Mouse (Mus musculus) heart, embryonic 14.5 days (tissue): ENCODE measurements at regions not wholly inside any gene's neighbourhood (a gene's known extent, or its start where the extent isn't known, plus 50 kb on each side); places are given as distances from the start of the nearest gene placed in this dataset.
A peak's percentile ranks its signal among the peaks of the same experiment; 100 is the strongest.
"Not testable (repeated sequence)": the region's sequence is repeated elsewhere in the genome, so short reads cannot be mapped to it uniquely, and the experiment has no call there.

Source experiments
- ATAC-seq: fragments of 200-750 bp; cut with Nextera tagmentation; 2 replicates; pipeline ENCODE4 v1.8.0; 2017; ENCODE audit warnings: low read depth, moderate TSS enrichment; ENCODE audit not compliant: insufficient number of reproducible peaks, insufficient read depth, low FRiP score
- H3K27ac ChIP-seq, 2 experiments: fragments of 200-500 bp in 1 of 2; fragments of 300-500 bp in 1 of 2; sonication (generic) in 1 of 2; replicated peaks in 1 of 2; 2 replicates each; pipeline ENCODE4 v1.5.1; 2012 to 2014; ENCODE audit warnings: low read depth in 2 of 2, low read length in 2 of 2, control low read depth in 1 of 2, mild to moderate bottlenecking in 1 of 2, mixed read lengths in 1 of 2; ENCODE audit not compliant: control insufficient read depth in 1 of 2, insufficient read depth in 1 of 2
- H3K27me3 ChIP-seq: fragments of 300-500 bp; sonication (generic); 2 replicates; pipeline ENCODE4 v1.6.1; 2014; ENCODE audit warnings: mild to moderate bottlenecking, low read length, control low read depth; ENCODE audit not compliant: control insufficient read depth, insufficient read depth
- H3K36me3 ChIP-seq: fragments of 300-500 bp; sonication (generic); 2 replicates; pipeline ENCODE4 v1.6.1; 2014; ENCODE audit warnings: mild to moderate bottlenecking, control low read depth, low read length, mixed read lengths; ENCODE audit not compliant: control insufficient read depth, insufficient read depth
- H3K4me1 ChIP-seq, 2 experiments: fragments of 200-500 bp in 1 of 2; fragments of 300-500 bp in 1 of 2; sonication (generic) in 1 of 2; 2 replicates each; pipeline ENCODE4 v1.6.1; 2012 to 2014; ENCODE audit warnings: low read length in 2 of 2, control low read depth in 1 of 2, mixed read lengths in 1 of 2; ENCODE audit not compliant: control insufficient read depth in 2 of 2, insufficient read depth in 2 of 2
- H3K4me2 ChIP-seq: fragments of 300-500 bp; sonication (generic); 2 replicates; pipeline ENCODE4 v1.6.1; 2014; ENCODE audit warnings: mild to moderate bottlenecking, low read length
- H3K4me3 ChIP-seq, 2 experiments: fragments of 200-500 bp in 1 of 2; fragments of 300-500 bp in 1 of 2; sonication (generic) in 1 of 2; 2 replicates each; pipeline ENCODE4 v1.5.1; 2012 to 2014; ENCODE audit warnings: low read length in 2 of 2, mild to moderate bottlenecking in 2 of 2, control low read depth in 1 of 2, low read depth in 1 of 2, moderate library complexity in 1 of 2; ENCODE audit not compliant: control insufficient read depth in 1 of 2, insufficient read depth in 1 of 2
- H3K9ac ChIP-seq: fragments of 300-500 bp; sonication (generic); 2 replicates; pipeline ENCODE4 v1.6.1; 2014; ENCODE audit warnings: mild to moderate bottlenecking, low read length
- H3K9me3 ChIP-seq: fragments of 300-500 bp; sonication (generic); 2 replicates; pipeline ENCODE4 v1.6.1; 2016; ENCODE audit warnings: low read length, control low read depth; ENCODE audit not compliant: control insufficient read depth
- WGBS: fragments of 180-500 bp; shearing (Covaris S2); extraction: QIAGEN DNeasy Blood & Tissue Kit; methylation state at CpG from one replicate; pipeline ENCODE4 v1.1.7; 2014; 5-methylcytosine and 5-hydroxymethylcytosine counted together

DNA sequence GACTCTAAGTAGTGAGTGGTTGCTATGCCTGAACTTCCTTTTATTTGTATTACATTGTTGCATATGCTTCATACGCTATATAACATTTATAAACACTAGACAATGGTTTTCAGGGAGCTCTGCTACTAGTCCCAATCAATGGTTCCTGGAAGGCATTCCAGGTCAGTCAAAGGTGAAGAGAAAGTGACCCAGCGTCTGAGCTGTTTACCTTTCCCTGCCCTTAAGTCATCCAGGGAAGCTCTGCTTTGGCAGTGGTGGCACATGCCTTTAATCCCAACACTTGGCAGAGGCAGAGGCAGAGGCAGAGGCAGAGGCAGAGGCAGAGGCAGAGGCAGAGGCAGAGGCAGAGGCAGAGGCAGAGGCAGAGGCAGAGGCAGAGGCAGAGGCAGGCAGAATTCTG, 76.5 kb upstream of the Mpdz start:
- ATAC-seq, H3K9me3 ChIP-seq, H3K4me2 ChIP-seq, H3K27ac ChIP-seq, H3K36me3 ChIP-seq, H3K4me1 ChIP-seq, H3K4me3 ChIP-seq, H3K9ac ChIP-seq, H3K27me3 ChIP-seq: not testable (repeated sequence)
- WGBS, result 65% methylated on average over 2 of the region's 2 CpGs

DNA sequence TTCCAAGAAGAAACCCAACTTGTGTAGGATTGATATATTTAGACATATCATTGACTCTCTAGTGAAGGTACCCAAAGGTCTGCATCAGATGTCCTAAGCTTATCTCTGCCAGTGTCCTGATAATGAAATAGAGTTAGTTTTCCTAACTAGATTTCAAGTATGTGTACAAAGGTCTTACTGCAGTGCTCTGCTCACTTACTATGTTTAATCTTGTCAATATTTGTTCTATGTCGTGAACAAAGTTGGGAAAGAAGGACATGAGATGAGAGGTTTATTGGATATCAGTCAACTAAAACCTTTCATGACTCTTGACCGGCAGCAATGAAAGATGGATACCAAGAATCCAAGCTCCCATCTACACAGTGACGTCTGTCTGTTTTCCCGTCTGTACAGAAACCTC, 71.9 kb upstream of the Mpdz start:
- Histone ChIP-seq H3K4me2 (no peak overlapping the region), H3K9ac (no peak overlapping the region), H3K27ac (no peak overlapping the region), H3K4me3 (no peak overlapping the region), H3K4me1 (no peaks in the 10 kb centered on the region), H3K36me3 (no peaks in the 10 kb centered on the region), H3K9me3 (no peaks in the 10 kb centered on the region), H3K27me3 (no peaks in the 10 kb centered on the region)
- no peak for ATAC-seq
- 79% methylated on average over 4 of the region's 4 CpGs for WGBS

DNA sequence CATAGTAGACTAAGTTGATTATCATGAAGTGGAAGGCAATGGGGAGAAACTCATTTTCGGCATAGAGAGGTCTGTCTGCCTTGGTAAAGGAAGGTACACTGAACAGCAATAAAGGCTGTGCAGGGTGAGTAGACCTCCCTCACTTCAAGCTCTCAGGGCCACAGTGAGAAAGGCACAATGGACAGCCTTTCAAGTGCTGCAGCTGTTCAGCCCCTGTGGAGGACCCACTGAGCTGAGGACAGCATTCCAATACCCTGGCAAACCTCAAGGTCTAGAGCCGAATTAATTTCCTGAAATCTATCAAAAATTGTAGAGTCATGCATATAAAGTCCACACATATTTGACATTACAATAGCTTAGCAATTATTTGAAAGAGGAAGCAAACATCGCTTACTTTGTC, 69.8 kb upstream of the Mpdz start:
- no peaks in the 10 kb centered on the region for H3K9me3 ChIP-seq
- no peak overlapping the region for H3K27ac ChIP-seq
- ATAC-seq, result no peak
- no peaks in the 10 kb centered on the region for H3K27me3 ChIP-seq
- H3K4me3 ChIP-seq, result no peak overlapping the region
- H3K4me2 ChIP-seq, result no peak overlapping the region
- no peaks in the 10 kb centered on the region for H3K36me3 ChIP-seq
- WGBS, result 73% methylated on average over 3 of the region's 3 CpGs
- no peak overlapping the region for H3K9ac ChIP-seq
- no peaks in the 10 kb centered on the region for H3K4me1 ChIP-seq

DNA sequence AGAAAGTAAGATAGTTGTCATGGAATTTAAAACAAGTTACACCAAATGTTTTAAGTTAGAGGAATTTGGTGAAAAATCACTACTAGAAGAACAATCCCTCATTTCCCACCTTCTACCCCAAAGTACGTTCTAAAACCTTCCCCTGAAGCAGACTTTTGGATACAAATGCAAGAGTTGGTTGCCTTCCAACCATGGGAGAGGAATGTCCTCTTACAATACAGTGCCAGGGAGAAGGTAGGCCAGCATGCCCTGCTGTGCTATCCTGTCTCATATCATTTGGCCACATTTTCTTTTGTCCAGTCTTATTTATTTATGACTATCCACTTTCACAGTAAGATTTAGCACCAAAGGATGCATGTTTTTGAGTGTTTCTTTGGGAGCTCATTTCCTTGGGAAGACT, 66.2 kb upstream of the Mpdz start:
- WGBS, result 97% methylated on average over 1 of the region's 1 CpGs
- Histone ChIP-seq H3K4me2 (no peak overlapping the region), H3K27me3 (no peaks in the 10 kb centered on the region), H3K4me3 (no peak overlapping the region), H3K27ac (no peak overlapping the region), H3K9me3 (no peaks in the 10 kb centered on the region), H3K4me1 (peaks cover 0 to 4% of the 10 kb centered on the region in 2 experiments; a peak in 2 of 4 replicates), H3K36me3 (no peaks in the 10 kb centered on the region), H3K9ac (no peak overlapping the region)
- ATAC-seq, result no peak

DNA sequence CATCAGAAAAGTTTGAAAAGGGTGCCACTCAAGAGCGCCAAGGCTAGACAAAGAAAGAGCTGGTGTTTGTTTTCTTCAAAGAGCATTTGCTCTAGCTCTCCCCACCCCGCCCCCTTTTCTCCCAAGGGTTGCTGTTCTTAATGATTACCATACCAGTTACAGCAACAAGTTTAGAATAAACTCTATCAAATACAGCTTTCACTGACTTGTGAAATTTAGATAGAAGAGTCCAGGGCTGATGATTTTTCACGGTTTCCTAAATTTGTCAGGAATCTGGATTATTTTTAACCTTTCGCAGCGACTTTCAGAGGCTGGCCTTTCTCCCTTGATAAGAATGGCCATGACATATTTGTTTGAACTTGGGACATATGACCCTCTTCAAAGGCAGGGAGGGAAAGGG, 64.2 kb upstream of the Mpdz start:
- Histone ChIP-seq H3K9ac (no peak overlapping the region), H3K4me3 (no peak overlapping the region), H3K36me3 (no peaks in the 10 kb centered on the region), H3K27me3 (no peaks in the 10 kb centered on the region), H3K9me3 (no peaks in the 10 kb centered on the region), H3K4me1 (peaks cover 0 to 4% of the 10 kb centered on the region in 2 experiments; a peak in 2 of 4 replicates), H3K4me2 (no peak overlapping the region), H3K27ac (no peak overlapping the region)
- no peak for ATAC-seq
- 73% methylated on average over 5 of the region's 5 CpGs for WGBS

DNA sequence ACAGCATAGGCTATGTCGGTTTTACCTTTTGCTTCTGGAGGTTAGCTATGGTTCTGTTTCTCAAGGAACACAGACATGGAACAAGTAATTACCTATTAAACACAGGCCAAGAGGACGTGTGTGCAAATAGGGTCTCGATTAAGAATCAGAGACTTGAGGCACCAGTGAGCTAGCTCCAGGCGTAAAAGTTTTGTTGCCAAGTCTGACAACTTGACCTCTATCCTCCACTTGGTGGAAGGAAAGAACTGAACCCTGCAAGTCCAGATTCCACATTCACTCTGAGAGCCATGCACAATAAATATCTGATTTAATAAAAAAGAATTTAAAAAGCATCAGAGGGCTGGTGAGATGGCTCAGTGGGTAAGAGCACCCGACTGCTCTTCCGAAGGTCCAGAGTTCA, 63.7 kb upstream of the Mpdz start:
- no peaks in the 10 kb centered on the region for H3K36me3 ChIP-seq
- H3K4me1 ChIP-seq, result peaks cover 0 to 4% of the 10 kb centered on the region in 2 experiments; a peak in 2 of 4 replicates
- no peak overlapping the region for H3K9ac ChIP-seq
- H3K4me2 ChIP-seq, result no peak overlapping the region
- ATAC-seq, result no peak
- WGBS, result 91% methylated on average over 6 of the region's 6 CpGs
- H3K27ac ChIP-seq, result no peak overlapping the region
- H3K4me3 ChIP-seq, result no peak overlapping the region
- no peaks in the 10 kb centered on the region for H3K9me3 ChIP-seq
- no peaks in the 10 kb centered on the region for H3K27me3 ChIP-seq

DNA sequence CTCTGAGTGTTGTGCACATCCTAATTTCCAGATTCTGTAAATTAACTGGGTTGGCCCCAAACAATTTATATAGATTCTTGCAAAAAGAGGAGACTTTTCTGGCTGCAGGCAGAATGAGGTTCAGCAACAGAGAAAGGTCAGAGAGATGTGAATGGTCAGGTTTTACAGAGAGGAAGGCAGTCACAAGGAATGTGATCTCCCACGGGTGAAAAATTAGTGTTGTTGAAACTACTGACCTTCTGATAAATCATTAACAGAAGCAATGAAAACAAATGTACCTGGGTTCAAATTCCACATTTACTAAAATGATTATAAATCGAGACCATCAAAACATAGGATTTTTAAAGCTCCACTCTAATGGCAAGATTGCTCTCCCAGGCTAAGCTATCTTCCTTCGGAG, 62.5 kb upstream of the Mpdz start:
- H3K4me3 ChIP-seq, result no peak overlapping the region
- WGBS, result 79% methylated on average over 3 of the region's 3 CpGs
- no peak overlapping the region for H3K4me2 ChIP-seq
- no peak for ATAC-seq
- H3K27ac ChIP-seq, result no peak overlapping the region
- H3K36me3 ChIP-seq, result no peaks in the 10 kb centered on the region
- peaks cover 0 to 4% of the 10 kb centered on the region in 2 experiments; a peak in 2 of 4 replicates for H3K4me1 ChIP-seq
- H3K9ac ChIP-seq, result no peak overlapping the region
- no peaks in the 10 kb centered on the region for H3K9me3 ChIP-seq
- H3K27me3 ChIP-seq, result no peaks in the 10 kb centered on the region

DNA sequence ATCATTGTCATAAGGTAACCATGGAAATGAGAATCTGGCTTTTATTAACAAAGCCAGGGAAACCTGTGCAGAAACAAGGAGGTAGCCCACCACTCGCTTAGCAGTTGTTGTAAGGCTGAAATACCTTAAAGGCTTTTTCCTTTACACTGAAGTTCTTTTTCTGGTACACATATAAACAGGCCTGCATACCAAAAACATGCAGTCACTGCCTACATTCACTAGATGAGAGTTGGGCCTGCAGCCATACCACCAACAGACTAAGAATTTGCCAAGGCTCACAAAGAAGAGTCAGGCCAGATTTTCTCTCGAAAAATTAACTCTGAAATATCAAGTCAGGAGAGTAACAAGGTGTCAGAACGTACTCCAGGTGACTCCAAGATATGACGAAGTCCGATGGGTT, 61.3 kb upstream of the Mpdz start:
- Histone ChIP-seq H3K27ac (peak overlapping the region in 1 of 2 experiments; percentile 39; a peak in 1 of 4 replicates), H3K27me3 (no peaks in the 10 kb centered on the region), H3K9ac (no peak overlapping the region), H3K36me3 (no peaks in the 10 kb centered on the region), H3K4me2 (no peak overlapping the region), H3K4me1 (peaks cover 0 to 4% of the 10 kb centered on the region in 2 experiments; a peak in 2 of 4 replicates), H3K4me3 (no peak overlapping the region), H3K9me3 (no peaks in the 10 kb centered on the region)
- WGBS, result 64% methylated on average over 5 of the region's 5 CpGs
- ATAC-seq, result no peak
